Mouse (Mus musculus): Measurements from ENCODE around the gene Gm49405. TPM values are rescaled to one million over a fixed set of nuclear protein-coding genes. Genes with fewer than 3 reads are reported as not detected.
A peak's percentile ranks its signal among the peaks of the same experiment; 100 is the strongest.

The Gm49405 gene
- polyA plus RNA-seq, 1 experiment from 2014 or later, result 4.2 TPM

DNA sequence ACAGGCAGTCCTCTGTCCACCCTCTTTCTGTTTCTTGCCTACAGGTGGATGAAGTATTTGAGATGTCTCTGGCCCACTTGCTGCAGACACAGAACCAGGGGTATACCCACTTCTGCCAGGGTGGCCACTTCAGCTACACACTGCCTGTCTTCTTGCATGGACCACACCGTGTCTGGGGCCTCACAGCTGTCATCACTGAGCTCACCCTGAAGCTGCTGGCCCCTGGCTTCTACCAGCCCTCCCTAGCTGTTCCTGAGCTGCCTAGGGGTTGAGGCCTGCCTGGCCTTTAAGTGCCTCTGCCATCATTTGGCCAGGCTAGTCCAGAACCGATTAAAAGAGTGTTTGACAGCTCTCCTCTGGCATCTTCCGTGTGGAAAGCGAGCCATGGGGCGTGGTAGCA lies 1.3 kb downstream of the Gm49405 start:
- Histone ChIP-seq H3K9ac (peak overlapping the region; percentile 87; the same call in 1 of the 2 replicates), H3K27me3 (peaks cover 3% of the 10 kb centered on the region; the same call in 1 of the 2 replicates), H3K4me2 (replicated peaks) (peak overlapping the region; percentile 91; the same call in 1 of the 2 replicates), H3K4me3 (no peak overlapping the region), H3K27ac (no peak overlapping the region), H3K4me1 (peaks cover 8% of the 10 kb centered on the region), H3K36me3 (peaks cover 15% of the 10 kb centered on the region), H3K9me3 (replicated peaks) (no peaks in the 10 kb centered on the region)
- no peak for ATAC-seq (ENCODE audit: low FRiP score)
- 87% methylated on average over 5 of the region's 5 CpGs for WGBS

- no peak within 1 kb of the TSS for H3K4me2 ChIP-seq (replicated peaks)
- no peak for ATAC-seq (ENCODE audit: low FRiP score)
- peaks cover 3% of the 10 kb centered on the region; the same call in 1 of the 2 replicates for H3K27me3 ChIP-seq
- peaks cover 8% of the 10 kb centered on the region for H3K4me1 ChIP-seq
- H3K27ac ChIP-seq, result no peak within 1 kb of the TSS
- no peak within 1 kb of the TSS for H3K4me3 ChIP-seq
- 86% methylated on average over 1 of the region's 1 CpGs for WGBS
- peaks cover 29% of the 10 kb centered on the region for H3K36me3 ChIP-seq
- no peaks in the 10 kb centered on the region for H3K9me3 ChIP-seq (replicated peaks)
- no peak within 1 kb of the TSS for H3K9ac ChIP-seq
These were observed 2.7 kb downstream of the Gm49405 start, which contains the start of gene Doc2g for GRCm38 (mm10) chr19:4003112-4003511. TSS of gene Doc2g (plus strand) at chr19:4003313.

- Histone ChIP-seq H3K4me2 (replicated peaks) (no peak overlapping the region), H3K4me3 (no peak overlapping the region), H3K9me3 (replicated peaks) (no peaks in the 10 kb centered on the region), H3K36me3 (peaks cover 34% of the 10 kb centered on the region), H3K27me3 (peaks cover 3% of the 10 kb centered on the region; the same call in 1 of the 2 replicates), H3K27ac (no peak overlapping the region), H3K9ac (no peak overlapping the region), H3K4me1 (peaks cover 8% of the 10 kb centered on the region)
- 80% methylated on average over 12 of the region's 12 CpGs for WGBS
- ATAC-seq (ENCODE audit: low FRiP score), result no peak
These were observed 3.2 kb downstream of the Gm49405 start for GRCm38 (mm10) chr19:4003641-4004040.

- no peaks in the 10 kb centered on the region for H3K9me3 ChIP-seq (replicated peaks)
- no peak overlapping the region for H3K4me3 ChIP-seq
- H3K36me3 ChIP-seq, result peaks cover 41% of the 10 kb centered on the region
- H3K9ac ChIP-seq, result no peak overlapping the region
- 85% methylated on average over 15 of the region's 15 CpGs for WGBS
- no peak for ATAC-seq (ENCODE audit: low FRiP score)
- no peak overlapping the region for H3K27ac ChIP-seq
- H3K27me3 ChIP-seq, result no peaks in the 10 kb centered on the region; the same call in 1 of the 2 replicates
- H3K4me1 ChIP-seq, result peaks cover 8% of the 10 kb centered on the region
- H3K4me2 ChIP-seq (replicated peaks), result no peak overlapping the region
These were observed 3.9 kb downstream of the Gm49405 start for GRCm38 (mm10) chr19:4004331-4004730.

GRCm38 (mm10) chr19:4005091-4005490 lies 4.7 kb downstream of the Gm49405 start:
- Histone ChIP-seq H3K4me2 (replicated peaks) (no peak overlapping the region), H3K9me3 (replicated peaks) (no peaks in the 10 kb centered on the region), H3K27ac (no peak overlapping the region), H3K9ac (no peak overlapping the region), H3K36me3 (peaks cover 48% of the 10 kb centered on the region), H3K27me3 (no peaks in the 10 kb centered on the region; the same call in 1 of the 2 replicates), H3K4me3 (no peak overlapping the region), H3K4me1 (peaks cover 8% of the 10 kb centered on the region)
- no peak for ATAC-seq (ENCODE audit: low FRiP score)
- 88% methylated on average over 9 of the region's 9 CpGs for WGBS

DNA sequence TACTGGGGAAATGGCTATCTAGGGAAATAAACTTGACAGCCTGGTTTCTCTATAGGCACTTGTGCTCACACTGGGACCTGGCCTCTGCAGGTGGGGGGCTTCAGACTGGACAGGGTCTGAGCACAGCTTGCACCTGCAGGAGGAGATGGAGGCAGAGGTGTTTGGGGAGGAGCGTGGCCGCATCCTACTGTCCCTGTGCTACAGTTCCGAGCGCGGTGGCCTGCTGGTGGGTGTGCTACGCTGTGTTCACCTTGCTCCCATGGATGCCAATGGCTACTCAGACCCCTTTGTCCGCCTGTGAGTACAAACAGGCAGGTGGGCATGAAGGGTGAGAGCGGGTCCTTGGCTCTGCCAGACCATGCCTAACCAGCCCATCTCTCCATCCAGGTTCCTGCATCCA lies 5.5 kb downstream of the Gm49405 start:
- ATAC-seq (ENCODE audit: low FRiP score), result no peak
- Histone ChIP-seq H3K4me3 (no peak overlapping the region), H3K27me3 (no peaks in the 10 kb centered on the region; the same call in 1 of the 2 replicates), H3K9ac (no peak overlapping the region), H3K4me2 (replicated peaks) (no peak overlapping the region), H3K27ac (no peak overlapping the region), H3K9me3 (replicated peaks) (no peaks in the 10 kb centered on the region), H3K4me1 (peaks cover 6% of the 10 kb centered on the region), H3K36me3 (peaks cover 50% of the 10 kb centered on the region)
- 95% methylated on average over 8 of the region's 8 CpGs for WGBS

- H3K4me2 ChIP-seq (replicated peaks), result peak overlapping the region; percentile 70; the same call in 1 of the 2 replicates
- no peak overlapping the region for H3K4me3 ChIP-seq
- no peaks in the 10 kb centered on the region for H3K9me3 ChIP-seq (replicated peaks)
- peaks cover 7% of the 10 kb centered on the region for H3K4me1 ChIP-seq
- H3K9ac ChIP-seq, result no peak overlapping the region
- no peak overlapping the region for H3K27ac ChIP-seq
- no peak for ATAC-seq (ENCODE audit: low FRiP score)
- peaks cover 42% of the 10 kb centered on the region for H3K36me3 ChIP-seq
- H3K27me3 ChIP-seq, result no peaks in the 10 kb centered on the region
- 97% methylated on average over 5 of the region's 5 CpGs for WGBS
These were observed 10.7 kb downstream of the Gm49405 start for GRCm38 (mm10) chr19:4011086-4011485.

GRCm38 (mm10) chr19:4012432-4013022 lies 12.1 kb downstream of the Gm49405 start, which contains the start of gene Ndufv1:
TSS of gene Ndufv1 (minus strand) at chr19:4012806.
- WGBS, result under 1% methylated on average over 45 of the region's 45 CpGs
- Histone ChIP-seq H3K27me3 (no peaks in the 10 kb centered on the region), H3K27ac (0 out of 2 replicates have a peak within 1 kb of the TSS, but pooled peaks have one; percentile 40), H3K9me3 (replicated peaks) (no peaks in the 10 kb centered on the region), H3K4me1 (peaks cover 7% of the 10 kb centered on the region), H3K9ac (peak within 1 kb of the TSS; percentile 76), H3K4me3 (peak within 1 kb of the TSS; percentile 82), H3K36me3 (peaks cover 28% of the 10 kb centered on the region), H3K4me2 (replicated peaks) (peak within 1 kb of the TSS; percentile 70)
- ATAC-seq (ENCODE audit: low FRiP score), result peak; percentile 99

DNA sequence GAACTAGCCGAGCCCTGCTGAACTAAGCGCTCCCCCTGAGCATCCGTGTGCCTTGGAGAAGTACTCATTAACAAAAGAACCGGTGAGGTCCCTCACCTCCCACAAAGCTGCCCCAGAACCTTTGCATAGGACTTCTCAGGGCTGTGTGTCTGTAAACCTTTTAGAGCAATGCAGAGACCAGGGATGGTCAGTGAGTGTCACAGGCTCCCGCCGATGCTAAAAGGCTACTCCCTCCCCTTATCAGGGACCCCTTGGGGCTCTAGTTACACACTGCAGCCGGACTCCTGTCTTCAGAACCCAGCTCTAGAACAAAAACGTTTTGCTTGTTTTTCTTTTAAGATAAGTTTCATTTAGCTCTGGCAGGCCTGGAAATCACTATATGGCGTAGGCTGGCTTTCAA lies 12.6 kb downstream of the Gm49405 start:
- H3K27me3 ChIP-seq, result no peaks in the 10 kb centered on the region
- peaks cover 22% of the 10 kb centered on the region for H3K36me3 ChIP-seq
- H3K9ac ChIP-seq, result no peak overlapping the region
- H3K4me3 ChIP-seq, result peak overlapping the region; percentile 82
- 17% methylated on average over 9 of the region's 9 CpGs for WGBS
- no peaks in the 10 kb centered on the region for H3K9me3 ChIP-seq (replicated peaks)
- no peak overlapping the region for H3K27ac ChIP-seq
- H3K4me2 ChIP-seq (replicated peaks), result peak overlapping the region; percentile 48
- ATAC-seq (ENCODE audit: low FRiP score), result peak; percentile 46; the same call in 1 of the 2 replicates
- H3K4me1 ChIP-seq, result peaks cover 7% of the 10 kb centered on the region

- Histone ChIP-seq H3K9me3 (replicated peaks) (no peaks in the 10 kb centered on the region), H3K4me1 (peaks cover 7% of the 10 kb centered on the region), H3K36me3 (peaks cover 5% of the 10 kb centered on the region), H3K27me3 (no peaks in the 10 kb centered on the region), H3K4me3 (no peak overlapping the region), H3K4me2 (replicated peaks) (no peak overlapping the region), H3K9ac (no peak overlapping the region), H3K27ac (no peak overlapping the region)
- ATAC-seq (ENCODE audit: low FRiP score), result no peak
These were observed 14.4 kb downstream of the Gm49405 start for GRCm38 (mm10) chr19:4014802-4015201.

DNA sequence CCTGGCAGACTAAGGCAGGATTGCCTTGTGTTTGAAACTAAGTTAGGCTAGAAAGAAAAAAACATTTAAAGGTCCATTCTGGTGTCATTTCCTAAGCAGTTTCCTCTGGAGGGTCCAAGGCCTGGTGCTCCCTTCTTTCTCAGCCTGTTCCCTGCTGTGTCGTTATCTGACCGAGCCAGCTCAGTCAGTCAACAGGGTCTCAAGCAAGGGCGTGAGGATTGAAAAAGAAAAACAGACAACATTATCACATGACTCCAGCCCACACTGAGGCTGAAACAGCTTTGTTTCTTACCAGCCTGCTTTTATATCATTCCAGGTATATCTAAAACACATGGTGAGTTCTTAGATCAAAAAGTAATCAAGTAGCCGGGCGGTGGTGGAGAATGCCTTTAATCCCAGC lies 15.2 kb downstream of the Gm49405 start:
- no peaks in the 10 kb centered on the region for H3K36me3 ChIP-seq
- no peak overlapping the region for H3K4me3 ChIP-seq
- H3K4me1 ChIP-seq, result peaks cover 7% of the 10 kb centered on the region
- ATAC-seq (ENCODE audit: low FRiP score), result no peak
- no peak overlapping the region for H3K9ac ChIP-seq
- H3K9me3 ChIP-seq (replicated peaks), result no peaks in the 10 kb centered on the region
- H3K27ac ChIP-seq, result no peak overlapping the region
- 61% methylated on average over 5 of the region's 5 CpGs for WGBS
- no peak overlapping the region for H3K4me2 ChIP-seq (replicated peaks)
- no peaks in the 10 kb centered on the region for H3K27me3 ChIP-seq

GRCm38 (mm10) chr19:4017921-4018587 lies 17.6 kb downstream of the Gm49405 start:
- WGBS, result 67% methylated on average over 10 of the region's 10 CpGs
- Histone ChIP-seq H3K27ac (no peak overlapping the region), H3K4me1 (no peaks in the 10 kb centered on the region; the same call in 1 of the 2 replicates), H3K9me3 (replicated peaks) (no peaks in the 10 kb centered on the region), H3K27me3 (no peaks in the 10 kb centered on the region), H3K36me3 (no peaks in the 10 kb centered on the region), H3K4me3 (no peak overlapping the region), H3K9ac (no peak overlapping the region), H3K4me2 (replicated peaks) (no peak overlapping the region)
- no peak for ATAC-seq (ENCODE audit: low FRiP score)
